Mouse (Mus musculus) heart, postnatal 0 days (tissue): Measurements from ENCODE around the gene Epo.

Experiments used
- CTCF ChIP-seq: IDR thresholded peaks from 2 replicates; pipeline ENCODE4 v1.5.1; 2016; ENCODE audit warnings: antibody characterized with exemption, control low read depth, low read depth
- EP300 ChIP-seq: IDR thresholded peaks from 2 replicates; pipeline ENCODE4 v1.6.1; 2016; ENCODE audit warnings: antibody characterized with exemption, low read depth

- TF ChIP-seq CTCF (no peak), EP300 (no peak)
These were observed 60.7 kb downstream of the Epo start for GRCm38 (mm10) chr5:137472252-137472904.
